Mouse (Mus musculus) brain, embryonic 14.5 days (tissue): ENCODE measurements around the gene Gp1bb. TPM values are rescaled to one million over a fixed set of nuclear protein-coding genes. Genes with fewer than 3 reads are reported as not detected.

ENCODE experiments used
- DNase-seq: peaks from one replicate; pipeline ENCODE4 v3.0.0-alpha.2; 2011; ENCODE audit warnings: low read depth
- CTCF ChIP-seq: fragments of 200-500 bp; IDR thresholded peaks from 2 replicates; pipeline ENCODE4 v1.5.1; 2012; ENCODE audit warnings: inconsistent platforms, mild to moderate bottlenecking, moderate library complexity, borderline replicate concordance; ENCODE audit not compliant: insufficient read depth, insufficient read length; ENCODE audit errors: extremely low read depth
- POLR2A ChIP-seq: fragments of 200-500 bp; IDR thresholded peaks from 2 replicates; pipeline ENCODE4 v1.6.1; 2012; ENCODE audit warnings: mild to moderate bottlenecking, inconsistent platforms, borderline replicate concordance; ENCODE audit not compliant: poor library complexity, insufficient read depth, insufficient read length, severe bottlenecking; ENCODE audit errors: extremely low read depth
- polyA plus RNA-seq: library from polyadenylated mRNA; depleted of rRNA; stranded (reverse); fragments of >200 nt; gene quantifications from 2 replicates; pipeline ENCODE4 v1.2.3, GENCODE M21; 2012; rRNA removed

Gene Gp1bb
- polyA plus RNA-seq, 1 experiment, result 22.5 TPM

DNA sequence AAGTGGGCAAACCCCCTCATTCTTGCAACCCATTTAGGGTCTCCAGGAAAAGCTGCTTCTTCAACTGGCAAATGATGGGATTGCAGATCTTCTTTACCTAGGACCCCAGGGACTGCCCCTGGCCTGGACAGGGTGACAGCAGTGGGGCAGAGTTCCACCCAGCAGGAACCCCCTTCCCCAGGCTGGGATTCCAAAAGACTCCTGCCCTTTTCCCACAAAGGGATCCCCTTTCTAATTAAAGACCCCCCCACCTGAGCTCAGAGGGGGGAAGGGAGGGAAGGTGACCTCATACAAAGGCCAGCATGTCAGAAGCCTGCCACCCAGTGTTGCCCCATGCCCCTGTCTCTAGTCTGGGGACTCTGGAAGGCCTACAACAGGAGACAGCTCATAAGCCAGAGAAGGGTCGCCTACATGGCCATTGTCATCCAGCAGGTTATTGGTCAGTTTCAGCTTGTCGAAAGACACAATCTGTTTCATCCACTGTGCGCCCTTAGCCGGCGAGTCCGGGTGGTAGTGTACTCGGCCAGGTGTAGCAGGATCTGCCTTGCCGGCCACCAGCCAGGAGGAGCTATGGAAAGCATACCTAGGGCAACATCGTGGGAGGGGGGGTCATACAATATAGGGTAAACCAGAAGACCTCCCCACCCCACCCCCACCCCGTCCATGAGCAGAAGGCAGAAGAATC lies 38.4 kb downstream of the Gp1bb start:
- no peak for DNase-seq

DNA sequence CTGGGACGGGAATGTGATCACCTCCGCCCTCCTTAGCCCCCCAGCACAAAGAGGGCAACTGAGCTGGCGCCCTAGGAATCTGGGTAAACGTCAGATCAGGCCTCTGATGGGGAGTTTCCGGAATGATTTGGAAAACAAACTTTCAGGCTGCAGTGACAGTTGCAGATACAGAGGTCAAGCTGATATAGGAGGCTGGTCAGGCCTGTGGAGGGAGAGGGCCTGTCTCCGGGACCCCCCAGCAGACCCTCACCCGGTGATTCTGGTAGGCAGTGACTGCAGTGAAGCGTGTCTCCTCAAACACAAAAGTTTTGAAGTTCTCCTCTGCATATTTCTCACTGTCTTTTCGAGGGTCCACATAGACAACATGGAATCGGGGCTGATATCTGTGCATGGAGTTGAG lies 39.0 kb downstream of the Gp1bb start:
- no peak for DNase-seq

More for the DNA sequence above, 38.4 kb downstream of the Gp1bb start:
- TF ChIP-seq POLR2A (no peak), CTCF (no peak)

DNA sequence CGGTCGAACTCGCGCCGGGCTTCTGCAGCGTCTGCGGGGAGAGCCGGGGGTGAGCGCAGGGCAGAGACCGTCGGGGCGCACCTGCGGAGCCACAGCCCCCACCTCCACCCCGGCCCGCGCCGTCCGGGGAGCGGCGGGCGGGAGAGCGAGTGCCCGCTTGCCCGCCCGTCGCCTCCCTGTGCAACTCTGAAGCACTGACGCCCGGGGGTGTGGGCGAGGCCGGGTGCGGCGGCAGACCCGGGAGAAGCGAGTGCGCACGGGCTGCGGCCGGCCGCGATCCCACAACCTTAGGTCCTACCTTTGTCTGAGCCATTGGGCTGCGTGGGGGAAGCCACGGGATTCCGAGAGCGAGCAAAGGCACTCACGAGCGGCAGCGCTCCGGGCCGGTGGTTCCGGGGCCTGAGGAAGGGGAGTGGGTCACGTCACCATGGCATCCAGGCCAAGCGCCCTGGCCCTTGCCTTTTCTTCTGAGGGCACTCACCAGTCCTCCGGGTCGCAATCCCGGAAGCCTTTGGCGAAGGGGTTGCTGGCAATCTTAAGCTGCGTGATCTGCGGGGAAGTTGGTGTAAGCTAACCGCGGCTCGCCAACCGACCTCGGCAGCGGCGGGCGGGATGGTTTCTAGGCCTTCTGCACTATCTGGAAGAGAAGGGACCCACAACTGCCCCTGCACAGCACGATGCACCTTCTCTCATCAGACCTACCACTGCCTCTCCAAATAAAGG lies 39.6 kb downstream of the Gp1bb start:
- DNase-seq, result no peak
- TF ChIP-seq CTCF (no peak), POLR2A (no peak)

More for the DNA sequence above, 39.0 kb downstream of the Gp1bb start:
- TF ChIP-seq CTCF (no peak), POLR2A (no peak)

DNA sequence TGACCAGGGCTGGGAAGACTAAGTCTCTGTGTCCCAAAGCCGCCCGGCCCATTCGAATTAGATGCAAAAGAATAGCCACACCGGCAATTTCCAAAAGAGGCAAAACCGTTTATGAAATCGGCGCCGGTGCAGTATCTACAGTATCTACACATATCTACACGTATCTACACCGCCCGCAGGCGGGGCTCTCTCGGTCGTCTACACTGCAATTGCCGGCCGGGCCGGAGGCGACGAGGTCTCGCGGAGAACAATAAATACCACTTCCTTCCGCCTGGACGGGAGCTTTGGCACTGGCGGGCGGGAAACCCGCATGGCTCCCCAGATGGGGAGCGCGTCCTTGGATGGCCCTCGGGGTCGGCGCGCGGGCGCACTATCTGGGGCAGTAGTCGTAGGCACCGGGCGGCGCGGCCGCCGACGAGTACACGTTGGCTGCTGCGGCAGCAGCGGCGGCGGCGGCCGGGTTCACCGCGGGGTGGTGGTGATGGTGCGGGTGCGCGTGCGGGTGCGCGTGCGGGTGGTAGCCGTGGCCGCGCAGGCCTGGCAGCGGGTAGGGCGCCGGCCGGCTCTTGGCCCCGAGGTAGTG lies 40.5 kb downstream of the Gp1bb start:
- no peak for TF ChIP-seq POLR2A
- TF ChIP-seq CTCF, result no peak
- DNase-seq, result no peak

DNA sequence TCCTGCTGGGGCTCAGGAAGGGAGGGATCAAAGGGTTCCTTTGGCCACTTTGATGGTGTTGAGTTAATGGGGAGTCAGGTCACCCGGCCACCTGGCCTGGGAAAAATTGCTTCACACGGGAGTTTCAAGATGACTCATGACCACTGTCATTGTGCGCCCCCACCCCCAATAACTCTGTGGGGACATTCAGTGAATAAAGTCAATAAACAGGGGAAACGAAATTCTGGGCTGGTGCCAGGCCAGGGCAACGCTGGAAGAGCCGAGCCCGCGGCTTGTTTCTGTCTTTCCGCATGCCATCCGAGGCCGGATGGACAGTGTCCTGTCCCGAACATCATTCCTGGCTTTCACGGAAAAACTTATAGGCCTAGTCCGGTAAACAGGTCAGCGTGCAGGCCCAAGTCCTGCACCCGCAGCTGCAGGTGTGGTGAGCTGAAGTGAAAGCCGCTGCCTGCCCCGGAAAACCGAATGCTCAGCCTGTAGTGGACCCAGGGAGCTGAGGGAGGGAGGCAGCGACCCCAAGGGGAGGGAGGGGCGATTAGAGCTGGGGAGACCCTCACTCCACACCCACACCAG lies 41.1 kb downstream of the Gp1bb start:
- TF ChIP-seq CTCF (no peak), POLR2A (no peak)
- no peak for DNase-seq

DNA sequence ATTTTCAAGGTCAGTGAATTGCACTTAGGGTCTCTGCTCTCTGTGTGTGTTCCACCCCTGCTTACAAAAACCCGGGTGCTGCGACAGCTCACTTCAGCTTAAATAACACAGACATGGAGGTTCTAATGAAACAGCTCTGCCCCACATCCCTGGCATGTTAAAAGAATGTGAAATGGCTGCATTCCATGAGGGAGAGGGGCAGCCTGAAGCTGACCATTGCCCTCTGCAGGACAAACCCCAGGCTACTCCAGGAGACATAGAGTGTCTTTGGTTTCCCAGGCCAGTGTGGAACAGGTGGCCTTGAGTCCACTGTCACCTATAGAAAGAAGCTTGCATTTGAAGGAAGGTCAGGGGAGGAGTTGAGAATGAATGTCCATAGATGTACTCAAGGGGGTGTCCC lies 41.8 kb downstream of the Gp1bb start:
- no peak for DNase-seq
- no peak for TF ChIP-seq CTCF
- TF ChIP-seq POLR2A, result no peak

DNA sequence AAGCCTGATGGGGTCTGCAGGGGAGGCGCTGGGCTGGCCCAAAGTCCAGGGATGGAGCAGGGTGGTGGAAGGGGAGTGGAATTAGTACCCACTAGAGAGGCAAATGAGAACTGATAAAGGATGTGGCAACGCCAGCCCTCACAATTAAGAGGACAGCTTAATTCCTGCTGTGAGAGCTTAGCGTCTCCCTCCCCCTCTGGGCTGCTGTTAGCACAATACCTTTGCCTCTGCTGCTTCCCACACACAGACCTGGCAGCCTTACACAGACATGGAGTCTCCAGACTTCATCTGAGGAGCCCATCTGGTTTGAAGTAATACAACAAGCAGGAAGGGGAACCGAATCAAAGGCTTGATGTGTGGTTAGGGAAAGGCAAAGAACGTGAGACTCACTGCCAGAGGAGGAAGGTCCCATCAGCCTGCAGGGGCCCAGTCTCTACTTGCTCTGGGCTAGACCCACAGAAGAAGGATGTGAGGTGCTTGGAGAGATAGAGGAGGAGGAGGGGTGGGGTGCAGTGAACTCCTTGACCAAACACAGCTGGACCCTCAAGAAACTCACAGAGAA lies 44.5 kb downstream of the Gp1bb start:
- no peak for DNase-seq
- no peak for TF ChIP-seq POLR2A

DNA sequence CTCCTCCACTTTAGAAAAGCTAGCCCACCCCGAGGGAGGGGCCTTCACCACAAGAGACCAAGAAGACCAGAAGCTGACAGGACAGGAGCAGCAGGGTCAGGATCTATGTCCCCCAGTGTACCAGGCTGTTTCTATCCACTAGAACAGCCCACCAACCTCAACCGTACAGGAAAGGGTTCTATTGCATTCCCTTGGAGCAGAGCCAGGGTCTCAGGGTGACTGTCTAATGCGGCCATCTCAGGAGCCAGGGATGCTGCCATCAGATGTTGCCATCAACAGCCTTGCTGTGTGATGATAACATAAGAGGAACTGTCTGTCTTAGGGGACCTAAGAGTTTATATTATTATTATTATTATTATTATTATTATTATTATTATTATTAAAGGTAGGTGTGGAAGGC lies 45.1 kb downstream of the Gp1bb start:
- no peak for TF ChIP-seq POLR2A
- no peak for DNase-seq

DNA sequence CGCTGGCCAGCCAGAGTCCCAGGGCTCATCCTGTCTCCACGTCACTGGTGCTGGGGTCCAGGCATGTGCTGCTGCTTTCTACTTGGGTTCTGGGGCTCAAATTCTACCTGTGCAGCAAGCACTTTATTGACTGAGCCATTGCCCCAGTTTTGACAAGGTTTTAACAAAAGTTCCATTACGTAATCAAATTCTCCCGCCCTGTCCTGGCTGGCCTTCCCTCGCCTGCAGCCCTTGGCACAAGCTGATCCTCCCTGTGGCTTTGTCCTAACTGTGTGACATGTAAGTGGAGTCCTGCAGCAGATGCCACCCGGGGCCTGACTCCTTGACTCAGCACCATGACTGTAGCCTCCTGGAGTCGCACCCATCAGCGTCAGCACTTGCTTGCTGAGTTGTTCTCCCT lies 48.0 kb downstream of the Gp1bb start:
- DNase-seq, result no peak
- TF ChIP-seq POLR2A, result no peak
- TF ChIP-seq CTCF, result no peak

Other genes starting within 250 kb of the Gp1bb start
- gene Txnrd2, start 196.0 kb downstream of the Gp1bb start, polyA plus RNA-seq, result 18.5 and 19.5 TPM in 2 replicates
- 72.8 and 73.8 TPM in 2 replicates for gene Comt, start 195.6 kb downstream of the Gp1bb start, polyA plus RNA-seq
- 12.4 and 15.4 TPM in 2 replicates for gene Gnb1l, start 123.7 kb downstream of the Gp1bb start, polyA plus RNA-seq
- 13.1 and 14.5 TPM in 2 replicates for gene Rtl10, start 123.5 kb downstream of the Gp1bb start, polyA plus RNA-seq
- 1.3 and 1.9 TPM in 2 replicates for gene Tbx1, start 31.7 kb downstream of the Gp1bb start, polyA plus RNA-seq
- gene Gm49601, start 4.0 kb upstream of the Gp1bb start, polyA plus RNA-seq, result 89.4 and 112 TPM in 2 replicates
- gene Sept5, start 7.6 kb upstream of the Gp1bb start, polyA plus RNA-seq, result 266 and 348 TPM in 2 replicates
- 115 and 122 TPM in 2 replicates for gene Cldn5, start 154.4 kb upstream of the Gp1bb start, polyA plus RNA-seq
- 64.1 and 68.2 TPM in 2 replicates for gene Ufd1, start 189.4 kb upstream of the Gp1bb start, polyA plus RNA-seq
- 17.7 and 34.0 TPM in 2 replicates for gene Cdc45, start 189.6 kb upstream of the Gp1bb start, polyA plus RNA-seq
- gene 2510002D24Rik, start 214.2 kb upstream of the Gp1bb start, polyA plus RNA-seq, result 35.8 and 39.8 TPM in 2 replicates
- gene Gm28539, start 214.2 kb upstream of the Gp1bb start, polyA plus RNA-seq, result 1.4 TPM in 1 of 2 replicates, not detected in the other